Mouse (Mus musculus) cerebellum, adult 18-20 months (tissue): ENCODE measurements at regions not wholly inside any gene's neighbourhood (a gene's known extent, or its start where the extent isn't known, plus 50 kb on each side); places are given as distances from the start of the nearest gene placed in this dataset.

Source experiments
- DNase-seq, 2 experiments: peaks; one replicate each; pipeline ENCODE4 v3.0.0; 2021

DNA sequence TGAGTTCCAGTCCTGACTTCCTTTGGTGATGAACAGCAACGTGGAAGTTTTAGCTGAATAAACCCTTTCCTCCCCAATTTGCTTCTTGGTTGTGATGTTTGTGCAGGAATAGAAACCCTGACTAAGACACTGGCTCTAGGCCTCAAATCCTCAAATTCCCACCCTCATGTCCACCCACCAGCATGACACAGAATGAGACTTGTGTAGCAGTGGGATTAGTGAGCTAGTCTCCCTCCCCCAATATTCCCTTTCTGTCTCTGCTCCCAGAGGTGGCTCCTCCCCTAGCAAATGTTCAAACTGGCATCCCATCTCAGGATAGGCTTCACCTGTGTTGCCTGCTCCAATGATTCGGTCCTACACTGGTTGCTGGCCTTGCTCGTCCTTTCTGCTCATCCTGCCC is 94.1 kb upstream of the Myocd start:
- DNase-seq: no peak

DNA sequence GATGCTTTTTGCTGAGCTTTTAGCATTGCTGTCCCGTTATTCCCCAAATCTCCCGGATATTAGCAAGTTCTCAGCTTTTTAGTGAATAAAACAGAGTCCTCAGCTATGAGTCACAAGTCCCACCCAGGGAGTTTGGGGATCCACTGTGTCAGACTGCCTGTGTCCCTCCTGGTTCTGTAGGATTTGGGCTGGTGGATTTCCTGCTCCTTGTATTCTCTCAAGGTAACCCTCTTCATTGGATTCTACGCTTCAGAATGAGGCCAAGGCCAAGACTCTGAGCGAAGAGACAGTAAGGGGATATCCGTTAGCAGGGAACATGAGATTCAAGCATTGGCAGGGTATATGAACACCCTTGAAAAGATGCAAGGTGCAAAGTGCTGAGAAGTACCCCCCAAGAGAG is 90.9 kb upstream of the Myocd start:
- DNase-seq: no peak

DNA sequence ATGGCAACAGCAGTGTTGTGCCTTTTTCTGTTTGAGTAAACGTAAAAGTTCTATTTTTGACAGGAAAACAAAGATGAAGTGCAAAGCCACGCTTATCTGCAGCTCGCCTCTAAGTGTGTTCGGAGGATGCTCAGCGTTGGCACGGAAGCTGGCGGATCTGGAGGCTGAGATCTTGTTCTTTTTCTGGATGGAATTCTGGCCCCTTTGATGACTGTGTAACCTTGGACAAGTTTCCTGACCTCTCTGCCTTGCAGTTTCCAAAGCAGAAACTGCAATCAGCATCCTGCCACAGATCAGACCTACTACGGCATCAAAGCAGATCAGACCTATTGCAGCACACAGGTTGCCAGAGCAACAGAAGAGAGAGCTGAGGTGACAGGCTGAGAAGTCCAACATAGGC is 89.1 kb upstream of the Myocd start:
- DNase-seq: no peak

DNA sequence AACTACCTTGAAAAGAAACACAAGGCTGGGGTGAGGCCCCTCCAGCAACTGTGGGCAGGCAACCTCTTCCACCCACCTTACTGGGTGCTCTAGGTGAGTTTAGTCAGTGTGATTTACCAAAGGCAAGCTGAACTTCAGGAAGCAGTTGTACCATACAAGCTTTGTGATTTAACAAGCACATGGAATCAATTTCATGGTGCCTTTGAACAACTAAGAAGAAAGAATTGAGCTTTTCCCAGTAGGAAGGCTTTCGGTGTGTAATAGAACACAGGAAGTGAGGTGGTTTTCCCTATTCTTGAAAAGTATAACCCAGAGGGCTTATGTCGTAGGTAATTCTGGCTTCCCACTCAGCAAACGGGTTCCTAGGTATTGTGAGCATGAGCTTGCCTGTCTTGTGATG is 82.7 kb upstream of the Myocd start:
- no peak for DNase-seq

DNA sequence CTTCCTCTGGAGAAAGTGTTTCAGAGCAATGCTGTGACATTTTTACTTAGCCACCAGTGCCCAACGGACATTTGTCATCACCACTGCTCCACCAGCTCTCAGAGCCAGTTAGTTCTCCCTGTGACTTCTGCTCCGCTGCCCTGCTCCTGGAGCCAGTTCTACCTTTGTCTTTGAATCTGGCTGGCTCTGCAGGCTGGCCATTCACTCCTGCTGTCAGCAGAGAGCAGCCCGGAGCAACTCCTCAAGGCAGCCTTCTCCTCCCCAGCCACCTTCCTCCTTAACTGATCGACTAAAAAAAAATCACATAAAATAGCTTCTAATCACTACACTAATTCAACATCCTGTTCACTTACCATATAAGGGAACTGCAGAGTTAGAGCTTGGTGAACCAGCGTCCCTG is 79.2 kb upstream of the Myocd start:
- no peak for DNase-seq

DNA sequence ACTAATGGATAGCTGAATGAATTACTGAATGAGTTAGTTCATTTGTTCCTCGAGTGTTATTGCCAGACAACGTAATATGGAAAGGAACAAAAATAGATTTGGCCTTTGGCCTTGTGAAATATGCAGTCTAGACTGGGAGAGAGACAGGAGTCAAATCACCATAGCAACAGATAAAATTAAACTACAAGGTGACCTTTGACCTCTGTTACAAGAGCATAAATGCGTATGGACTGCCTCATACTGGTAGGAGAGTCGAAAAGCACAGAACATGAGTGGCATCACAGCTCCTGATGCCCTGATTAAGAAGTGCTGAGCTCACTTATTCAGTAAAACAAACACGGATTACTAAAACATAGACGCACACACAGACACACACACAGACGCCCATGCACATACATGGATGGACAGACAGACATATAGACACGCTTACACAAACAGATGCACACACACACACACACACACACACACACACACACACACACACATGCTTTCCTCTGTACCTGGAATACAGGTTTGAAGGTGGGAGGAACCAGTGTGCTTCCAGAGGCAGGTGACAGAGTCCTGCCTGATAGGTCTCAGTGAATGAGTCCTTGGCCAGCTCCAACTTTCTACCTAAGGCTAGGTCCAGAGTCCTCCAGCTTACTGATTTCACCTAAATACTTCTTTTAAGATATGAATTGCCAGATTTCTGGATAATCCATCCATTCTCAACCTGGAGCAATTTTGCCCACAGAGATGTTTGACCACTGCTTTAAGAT is 72.1 kb upstream of the Myocd start:
- DNase-seq: no peak

DNA sequence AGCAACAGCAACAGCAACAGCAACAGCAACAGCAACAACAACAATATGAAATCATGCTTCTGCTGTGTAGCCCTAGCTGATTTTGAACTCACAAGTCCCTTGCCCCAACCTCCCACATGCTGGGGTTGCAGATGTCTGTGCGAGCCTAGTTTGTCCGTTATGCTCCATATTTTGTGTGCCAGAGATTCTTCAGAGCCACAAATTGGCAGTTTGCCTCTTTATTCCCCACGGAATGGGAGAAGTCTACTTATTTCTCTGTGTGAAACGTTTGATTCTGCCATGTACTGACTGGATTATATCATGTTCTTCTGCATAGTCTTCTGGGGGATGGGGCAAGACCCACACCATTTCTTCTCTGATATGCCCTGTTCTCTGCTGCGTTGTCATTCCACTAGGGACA is 64.5 kb upstream of the Myocd start:
- no peak for DNase-seq

DNA sequence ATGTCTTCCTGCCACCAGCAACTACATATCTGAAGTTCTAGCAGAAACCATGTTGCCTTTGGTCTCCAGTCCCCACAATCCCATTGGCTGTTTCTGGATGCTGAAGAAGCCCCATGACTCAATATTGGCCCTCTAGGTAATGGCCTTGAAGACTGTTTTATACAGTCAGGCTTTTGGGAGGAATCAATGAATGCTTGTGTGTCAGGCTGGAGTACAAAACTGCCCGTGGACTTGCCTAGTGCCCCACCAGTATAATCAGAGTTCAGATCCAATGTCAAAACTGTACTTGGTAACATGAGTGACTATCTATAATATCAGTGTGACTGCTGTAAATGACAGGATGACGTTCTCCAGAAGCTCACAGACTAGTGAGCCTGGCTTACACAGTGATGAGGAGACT is 63.3 kb upstream of the Myocd start:
- DNase-seq: no peak

DNA sequence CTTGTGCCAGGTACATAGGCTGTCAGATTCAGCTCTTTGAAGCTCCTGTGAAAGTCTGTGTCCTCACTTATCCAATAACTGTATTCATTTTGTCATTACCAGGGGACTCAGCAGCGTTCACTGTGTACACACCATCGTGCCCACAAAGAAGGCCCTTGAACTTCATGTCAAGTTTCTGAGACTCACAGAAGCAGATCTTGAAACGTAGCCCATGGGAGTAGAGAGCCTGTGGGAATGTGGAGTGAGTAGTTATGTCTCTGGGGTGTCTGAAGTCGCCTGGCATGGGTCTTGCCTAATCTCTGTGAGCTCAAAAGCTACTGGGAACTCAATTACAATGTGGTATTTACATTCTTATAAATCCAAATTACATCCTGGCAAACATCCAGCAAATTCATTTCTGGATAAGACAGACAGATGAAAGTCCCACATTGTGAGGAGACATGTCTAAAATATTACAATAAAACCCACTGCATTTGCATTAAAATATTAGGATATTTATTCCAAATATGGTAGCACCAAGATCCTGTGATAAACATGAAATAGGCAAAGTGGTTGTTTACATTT is 53.2 kb upstream of the Myocd start:
- DNase-seq: no peak
